Mouse (Mus musculus) thymus, adult 2 months (tissue): ENCODE measurements around the gene Med15.

Source experiments
- CTCF ChIP-seq: fragments of 200-500 bp; IDR thresholded peaks from 2 replicates; pipeline ENCODE4 v1.5.1; 2012; ENCODE audit warnings: mild to moderate bottlenecking, control low read depth, low read length, moderate library complexity, borderline replicate concordance; ENCODE audit not compliant: control insufficient read depth, poor library complexity, insufficient read depth; ENCODE audit errors: extremely low read depth
- POLR2A ChIP-seq: fragments of 200-500 bp; IDR thresholded peaks from 2 replicates; pipeline ENCODE4 v1.6.1; 2012; ENCODE audit warnings: mild to moderate bottlenecking, low read length, control low read depth, moderate library complexity; ENCODE audit not compliant: control insufficient read depth, poor library complexity, insufficient read depth; ENCODE audit errors: extremely low read depth

DNA sequence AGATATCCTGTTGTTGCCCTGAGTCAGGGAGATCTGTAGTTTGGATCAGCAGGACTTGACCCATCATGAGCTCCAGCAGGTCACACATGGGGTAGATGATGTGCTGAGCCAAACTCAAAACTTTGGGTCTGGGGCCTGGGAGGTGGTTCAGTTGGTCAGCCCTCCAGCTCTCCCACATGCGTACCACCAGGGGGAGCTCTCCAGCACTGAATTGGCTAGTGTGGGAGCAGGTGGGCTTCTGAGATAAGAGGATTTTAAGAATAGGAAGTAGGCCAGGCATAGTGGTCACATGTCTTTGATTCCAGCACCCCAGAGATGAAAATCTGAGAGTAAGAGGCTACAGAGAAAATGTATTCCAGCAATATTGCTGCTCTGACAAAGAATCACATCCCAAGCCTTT, 11.8 kb upstream of the Med15 start:
- TF ChIP-seq CTCF (peak; percentile 85), POLR2A (no peak)
